Mouse (Mus musculus): Measurements from ENCODE around the gene Ppm1h.

Ppm1h gene

GRCm38 (mm10) chr10:122678541-122679436 is at the start of gene Ppm1h:
TSS of gene Ppm1h (plus strand) at chr10:122678762.
- peak; percentile 59 for DNase-seq (ENCODE audit: low spot score)

- no peak for DNase-seq (ENCODE audit: low spot score)
Measured at GRCm38 (mm10) chr10:122629003-122629402, 49.6 kb upstream of the Ppm1h start.

GRCm38 (mm10) chr10:122639879-122640278 is 38.7 kb upstream of the Ppm1h start:
- DNase-seq (ENCODE audit: low spot score) = no peak

GRCm38 (mm10) chr10:122641263-122641795 is 37.2 kb upstream of the Ppm1h start:
- DNase-seq (ENCODE audit: low spot score) = no peak

GRCm38 (mm10) chr10:122642125-122642524 is 36.4 kb upstream of the Ppm1h start:
- no peak for DNase-seq (ENCODE audit: low spot score)

- no peak for DNase-seq (ENCODE audit: low spot score)
Measured at GRCm38 (mm10) chr10:122651932-122652331, 26.6 kb upstream of the Ppm1h start.

- no peak for DNase-seq (ENCODE audit: low spot score)
Measured at GRCm38 (mm10) chr10:122652578-122652977, 26.0 kb upstream of the Ppm1h start.

- DNase-seq (ENCODE audit: low spot score) = no peak
Measured at GRCm38 (mm10) chr10:122665652-122666051, 12.9 kb upstream of the Ppm1h start.

- no peak for DNase-seq (ENCODE audit: low spot score)
Measured at GRCm38 (mm10) chr10:122671253-122671652, 7.3 kb upstream of the Ppm1h start.

- no peak for DNase-seq (ENCODE audit: low spot score)
Measured at GRCm38 (mm10) chr10:122672044-122672443, 6.5 kb upstream of the Ppm1h start.

- no peak for DNase-seq (ENCODE audit: low spot score)
Measured at GRCm38 (mm10) chr10:122679437-122680045, 979 bp downstream of the Ppm1h start.

GRCm38 (mm10) chr10:122680387-122681084 is 2.0 kb downstream of the Ppm1h start:
- no peak for DNase-seq (ENCODE audit: low spot score)

GRCm38 (mm10) chr10:122681085-122681408 is 2.5 kb downstream of the Ppm1h start:
- no peak for DNase-seq (ENCODE audit: low spot score)

- no peak for DNase-seq (ENCODE audit: low spot score)
Measured at GRCm38 (mm10) chr10:122683819-122684330, 5.3 kb downstream of the Ppm1h start.

- DNase-seq (ENCODE audit: low spot score) = no peak
Measured at GRCm38 (mm10) chr10:122685297-122685696, 6.7 kb downstream of the Ppm1h start.

- no peak for DNase-seq (ENCODE audit: low spot score)
Measured at GRCm38 (mm10) chr10:122685836-122686531, 7.4 kb downstream of the Ppm1h start.

- DNase-seq (ENCODE audit: low spot score) = no peak
Measured at GRCm38 (mm10) chr10:122690698-122691097, 12.1 kb downstream of the Ppm1h start.

- DNase-seq (ENCODE audit: low spot score) = no peak
Measured at GRCm38 (mm10) chr10:122693158-122693777, 14.7 kb downstream of the Ppm1h start.

- DNase-seq (ENCODE audit: low spot score) = no peak
Measured at GRCm38 (mm10) chr10:122693911-122694618, 15.5 kb downstream of the Ppm1h start.

- no peak for DNase-seq (ENCODE audit: low spot score)
Measured at GRCm38 (mm10) chr10:122696335-122696734, 17.8 kb downstream of the Ppm1h start.

- no peak for DNase-seq (ENCODE audit: low spot score)
Measured at GRCm38 (mm10) chr10:122698347-122698746, 19.8 kb downstream of the Ppm1h start.
